Mouse (Mus musculus): ENCODE results near the gene Rcor1. TPM values are rescaled to one million over a fixed set of nuclear protein-coding genes. Genes with fewer than 3 reads are reported as not detected.

The Rcor1 gene
- polyA plus RNA-seq, 1 experiment from 2014 or later, result 18.2 TPM

GRCm38 (mm10) chr12:111089145-111089544 is 50.0 kb downstream of the Rcor1 start:
- DNase-seq (ENCODE audit: low spot score) (no peak), ATAC-seq (replicated peaks; ENCODE audit: low FRiP score) (no peak)
- Histone ChIP-seq H3K27me3 (replicated peaks; ENCODE audit: control insufficient read depth, insufficient read depth, low read length) (no peaks in the 10 kb centered on the region), H3K27ac (ENCODE audit: low read depth, low read length) (no peak overlapping the region), H3K36me3 (ENCODE audit: control insufficient read depth, insufficient read depth, low read length) (peaks cover 9% of the 10 kb centered on the region; the same call in 1 of the 2 replicates), H3K4me2 (no peak overlapping the region), H3K9me3 (ENCODE audit: control insufficient read depth, low read length) (no peaks in the 10 kb centered on the region), H3K4me1 (replicated peaks; ENCODE audit: control insufficient read depth, insufficient read depth, low read length) (peaks cover 17% of the 10 kb centered on the region), H3K9ac (ENCODE audit: low read depth, low read length) (no peak overlapping the region), H3K4me3 (ENCODE audit: low read depth, low read length) (no peak overlapping the region)
- WGBS, result 86% methylated on average over 7 of the region's 7 CpGs

- Histone ChIP-seq H3K27me3 (replicated peaks; ENCODE audit: control insufficient read depth, insufficient read depth, low read length) (no peaks in the 10 kb centered on the region), H3K9ac (ENCODE audit: low read depth, low read length) (no peak overlapping the region), H3K9me3 (ENCODE audit: control insufficient read depth, low read length) (no peaks in the 10 kb centered on the region), H3K4me3 (ENCODE audit: low read depth, low read length) (no peak overlapping the region), H3K4me1 (replicated peaks; ENCODE audit: control insufficient read depth, insufficient read depth, low read length) (peaks cover 20% of the 10 kb centered on the region), H3K27ac (ENCODE audit: low read depth, low read length) (no peak overlapping the region), H3K36me3 (ENCODE audit: control insufficient read depth, insufficient read depth, low read length) (0 out of 2 replicates have a peak, but pooled peaks cover 3% of the 10 kb centered on the region), H3K4me2 (no peak overlapping the region)
- DNase-seq (ENCODE audit: low spot score) (no peak), ATAC-seq (replicated peaks; ENCODE audit: low FRiP score) (no peak)
Measured at GRCm38 (mm10) chr12:111090801-111091200, 51.6 kb downstream of the Rcor1 start.

- WGBS, result 91% methylated on average over 10 of the region's 10 CpGs
- Histone ChIP-seq H3K27me3 (replicated peaks; ENCODE audit: control insufficient read depth, insufficient read depth, low read length) (no peaks in the 10 kb centered on the region), H3K27ac (ENCODE audit: low read depth, low read length) (no peak overlapping the region), H3K4me3 (ENCODE audit: low read depth, low read length) (no peak overlapping the region), H3K4me1 (replicated peaks; ENCODE audit: control insufficient read depth, insufficient read depth, low read length) (peaks cover 20% of the 10 kb centered on the region), H3K9ac (ENCODE audit: low read depth, low read length) (no peak overlapping the region), H3K4me2 (no peak overlapping the region), H3K9me3 (ENCODE audit: control insufficient read depth, low read length) (no peaks in the 10 kb centered on the region), H3K36me3 (ENCODE audit: control insufficient read depth, insufficient read depth, low read length) (0 out of 2 replicates have a peak, but pooled peaks cover 3% of the 10 kb centered on the region)
- DNase-seq (ENCODE audit: low spot score) (no peak), ATAC-seq (replicated peaks; ENCODE audit: low FRiP score) (no peak)
Measured at GRCm38 (mm10) chr12:111091981-111092380, 52.8 kb downstream of the Rcor1 start.

GRCm38 (mm10) chr12:111094073-111094472 is 54.9 kb downstream of the Rcor1 start:
- Histone ChIP-seq H3K9ac (ENCODE audit: low read depth, low read length) (no peak overlapping the region), H3K4me2 (no peak overlapping the region), H3K4me1 (replicated peaks; ENCODE audit: control insufficient read depth, insufficient read depth, low read length) (peaks cover 14% of the 10 kb centered on the region), H3K9me3 (ENCODE audit: control insufficient read depth, low read length) (no peaks in the 10 kb centered on the region), H3K27ac (ENCODE audit: low read depth, low read length) (no peak overlapping the region), H3K27me3 (replicated peaks; ENCODE audit: control insufficient read depth, insufficient read depth, low read length) (no peaks in the 10 kb centered on the region), H3K36me3 (ENCODE audit: control insufficient read depth, insufficient read depth, low read length) (peaks cover 3% of the 10 kb centered on the region; the same call in 1 of the 2 replicates), H3K4me3 (ENCODE audit: low read depth, low read length) (no peak overlapping the region)
- WGBS, result 46% methylated on average over 5 of the region's 5 CpGs
- DNase-seq (ENCODE audit: low spot score) (no peak), ATAC-seq (replicated peaks; ENCODE audit: low FRiP score) (peak; percentile 70)

- no peaks in the 10 kb centered on the region for H3K27me3 ChIP-seq (replicated peaks; ENCODE audit: control insufficient read depth, insufficient read depth, low read length)
- H3K4me1 ChIP-seq (replicated peaks; ENCODE audit: control insufficient read depth, insufficient read depth, low read length), result peaks cover 14% of the 10 kb centered on the region
- no peak overlapping the region for H3K4me2 ChIP-seq
- H3K9me3 ChIP-seq (ENCODE audit: control insufficient read depth, low read length), result no peaks in the 10 kb centered on the region
- H3K36me3 ChIP-seq (ENCODE audit: control insufficient read depth, insufficient read depth, low read length), result peaks cover 7% of the 10 kb centered on the region; the same call in 1 of the 2 replicates
- 87% methylated on average over 6 of the region's 6 CpGs for WGBS
- ATAC-seq (replicated peaks; ENCODE audit: low FRiP score) (no peak), DNase-seq (ENCODE audit: low spot score) (no peak)
- H3K27ac ChIP-seq (ENCODE audit: low read depth, low read length), result no peak overlapping the region
- no peak overlapping the region for H3K9ac ChIP-seq (ENCODE audit: low read depth, low read length)
- H3K4me3 ChIP-seq (ENCODE audit: low read depth, low read length), result no peak overlapping the region
Measured at GRCm38 (mm10) chr12:111095086-111095485, 55.9 kb downstream of the Rcor1 start.

- peaks cover 7% of the 10 kb centered on the region; the same call in 1 of the 2 replicates for H3K36me3 ChIP-seq (ENCODE audit: control insufficient read depth, insufficient read depth, low read length)
- peaks cover 14% of the 10 kb centered on the region for H3K4me1 ChIP-seq (replicated peaks; ENCODE audit: control insufficient read depth, insufficient read depth, low read length)
- no peaks in the 10 kb centered on the region for H3K27me3 ChIP-seq (replicated peaks; ENCODE audit: control insufficient read depth, insufficient read depth, low read length)
- no peaks in the 10 kb centered on the region for H3K9me3 ChIP-seq (ENCODE audit: control insufficient read depth, low read length)
- 83% methylated on average over 6 of the region's 6 CpGs for WGBS
- H3K9ac ChIP-seq (ENCODE audit: low read depth, low read length), result no peak overlapping the region
- DNase-seq (ENCODE audit: low spot score) (no peak), ATAC-seq (replicated peaks; ENCODE audit: low FRiP score) (no peak)
- no peak overlapping the region for H3K4me2 ChIP-seq
- H3K27ac ChIP-seq (ENCODE audit: low read depth, low read length), result no peak overlapping the region
- H3K4me3 ChIP-seq (ENCODE audit: low read depth, low read length), result no peak overlapping the region
Measured at GRCm38 (mm10) chr12:111096249-111096648, 57.1 kb downstream of the Rcor1 start.

GRCm38 (mm10) chr12:111097036-111097435 is 57.9 kb downstream of the Rcor1 start:
- peaks cover 12% of the 10 kb centered on the region for H3K4me1 ChIP-seq (replicated peaks; ENCODE audit: control insufficient read depth, insufficient read depth, low read length)
- ATAC-seq (replicated peaks; ENCODE audit: low FRiP score) (no peak), DNase-seq (ENCODE audit: low spot score) (no peak)
- peaks cover 12% of the 10 kb centered on the region; the same call in 1 of the 2 replicates for H3K36me3 ChIP-seq (ENCODE audit: control insufficient read depth, insufficient read depth, low read length)
- H3K27me3 ChIP-seq (replicated peaks; ENCODE audit: control insufficient read depth, insufficient read depth, low read length), result no peaks in the 10 kb centered on the region
- H3K9me3 ChIP-seq (ENCODE audit: control insufficient read depth, low read length), result no peaks in the 10 kb centered on the region
- H3K4me2 ChIP-seq, result no peak overlapping the region
- H3K9ac ChIP-seq (ENCODE audit: low read depth, low read length), result no peak overlapping the region
- WGBS, result 92% methylated on average over 8 of the region's 8 CpGs
- H3K27ac ChIP-seq (ENCODE audit: low read depth, low read length), result no peak overlapping the region
- no peak overlapping the region for H3K4me3 ChIP-seq (ENCODE audit: low read depth, low read length)

- DNase-seq (ENCODE audit: low spot score), result no peak
- peaks cover 41% of the 10 kb centered on the region for H3K36me3 ChIP-seq (ENCODE audit: control insufficient read depth, insufficient read depth, low read length)
- H3K4me2 ChIP-seq, result no peak overlapping the region
- H3K9me3 ChIP-seq (ENCODE audit: control insufficient read depth, low read length), result no peaks in the 10 kb centered on the region
- H3K27ac ChIP-seq (ENCODE audit: low read depth, low read length), result no peak overlapping the region
- H3K9ac ChIP-seq (ENCODE audit: low read depth, low read length), result no peak overlapping the region
- no peak overlapping the region for H3K4me3 ChIP-seq (ENCODE audit: low read depth, low read length)
- ATAC-seq (replicated peaks; ENCODE audit: low FRiP score), result no peak
- 94% methylated on average over 8 of the region's 8 CpGs for WGBS
- H3K4me1 ChIP-seq (replicated peaks; ENCODE audit: control insufficient read depth, insufficient read depth, low read length), result peaks cover 3% of the 10 kb centered on the region; the same call in 1 of the 2 replicates
- H3K27me3 ChIP-seq (replicated peaks; ENCODE audit: control insufficient read depth, insufficient read depth, low read length), result no peaks in the 10 kb centered on the region
Measured at GRCm38 (mm10) chr12:111111176-111111575, 72.0 kb downstream of the Rcor1 start.

- Histone ChIP-seq H3K27ac (ENCODE audit: low read depth, low read length) (no peak overlapping the region), H3K4me1 (replicated peaks; ENCODE audit: control insufficient read depth, insufficient read depth, low read length) (peaks cover 5% of the 10 kb centered on the region; the same call in 1 of the 2 replicates), H3K9me3 (ENCODE audit: control insufficient read depth, low read length) (no peaks in the 10 kb centered on the region), H3K4me3 (ENCODE audit: low read depth, low read length) (no peak overlapping the region), H3K27me3 (replicated peaks; ENCODE audit: control insufficient read depth, insufficient read depth, low read length) (no peaks in the 10 kb centered on the region), H3K9ac (ENCODE audit: low read depth, low read length) (no peak overlapping the region), H3K4me2 (no peak overlapping the region), H3K36me3 (ENCODE audit: control insufficient read depth, insufficient read depth, low read length) (peaks cover 43% of the 10 kb centered on the region)
- 90% methylated on average over 5 of the region's 5 CpGs for WGBS
- DNase-seq (ENCODE audit: low spot score) (no peak), ATAC-seq (replicated peaks; ENCODE audit: low FRiP score) (no peak)
Measured at GRCm38 (mm10) chr12:111114593-111114992, 75.4 kb downstream of the Rcor1 start.
